Comparison of ENCODE assay signal across 7 mouse cellular contexts in genomic region chr11:113291781-113292714, GRCm38 (mm10).
DNase-seq lines count a peak whose midpoint lies in the region; ATAC-seq lines count a peak whose summit lies in the region.

No protein-coding gene starts in this region.

- no peak overlapping the region for H3K9ac ChIP-seq in midbrain, embryonic 14.5 days (replicated peaks; ENCODE audit: low read length)
- H3K9ac ChIP-seq in midbrain, embryonic 15.5 days = no peak overlapping the region
- H3K9ac ChIP-seq in intestine, embryonic 16.5 days (ENCODE audit: low read depth, low read length) = peak overlapping the region; percentile 52

- no peak overlapping the region for H3K4me2 ChIP-seq in midbrain, embryonic 14.5 days (ENCODE audit: low read length)
- no peak overlapping the region for H3K4me2 ChIP-seq in midbrain, embryonic 15.5 days
- H3K4me2 ChIP-seq in intestine, embryonic 16.5 days (ENCODE audit: low read depth, low read length) = no peak overlapping the region

- H3K4me1 ChIP-seq in midbrain, embryonic 14.5 days (ENCODE audit: control insufficient read depth, insufficient read depth, low read length) = no peaks in the 10 kb centered on the region; the same call in 1 of the 2 replicates
- peaks cover 7% of the 10 kb centered on the region; the same call in 1 of the 2 replicates for H3K4me1 ChIP-seq in midbrain, embryonic 15.5 days
- peaks cover 29% of the 10 kb centered on the region for H3K4me1 ChIP-seq in intestine, embryonic 16.5 days (ENCODE audit: control insufficient read depth, insufficient read depth, low read length)

- peak; percentile 29 for DNase-seq in midbrain, embryonic 14.5 days
- peak; percentile 45 for DNase-seq in gastrocnemius, postnatal 10 days
- peak; percentile 66 for DNase-seq in yolk sac, embryonic 10.5 days (ENCODE audit: low spot score)
- DNase-seq in adrenal gland, adult 18-20 months (ENCODE audit: low spot score in 2 of 2) = no peak
- DNase-seq in frontal cortex, postnatal 14 days (ENCODE audit: low spot score in 2 of 2) = no peak

- ATAC-seq in midbrain, embryonic 14.5 days (ENCODE audit: low FRiP score, low TSS enrichment) = no peak
- no peak for ATAC-seq in midbrain, embryonic 15.5 days (replicated peaks)
- peak; percentile 66 for ATAC-seq in intestine, embryonic 16.5 days

- H3K27ac ChIP-seq in midbrain, embryonic 14.5 days (replicated peaks; ENCODE audit: low read depth, low read length) = no peak overlapping the region
- no peak overlapping the region for H3K27ac ChIP-seq in midbrain, embryonic 15.5 days
- peak overlapping the region; percentile 94 for H3K27ac ChIP-seq in intestine, embryonic 16.5 days (ENCODE audit: low read length)

- H3K9me3 ChIP-seq in midbrain, embryonic 14.5 days (ENCODE audit: control insufficient read depth, low read length) = no peaks in the 10 kb centered on the region
- no peaks in the 10 kb centered on the region for H3K9me3 ChIP-seq in midbrain, embryonic 15.5 days
- H3K9me3 ChIP-seq in intestine, embryonic 16.5 days (ENCODE audit: control insufficient read depth, low read length) = no peaks in the 10 kb centered on the region

- H3K36me3 ChIP-seq in midbrain, embryonic 14.5 days (ENCODE audit: control insufficient read depth, insufficient read depth, low read length) = no peaks in the 10 kb centered on the region
- H3K36me3 ChIP-seq in midbrain, embryonic 15.5 days (replicated peaks) = no peaks in the 10 kb centered on the region
- no peaks in the 10 kb centered on the region for H3K36me3 ChIP-seq in intestine, embryonic 16.5 days (ENCODE audit: control insufficient read depth, insufficient read depth, low read length)

- H3K27me3 ChIP-seq in midbrain, embryonic 14.5 days (ENCODE audit: control insufficient read depth, insufficient read depth, low read length) = no peaks in the 10 kb centered on the region
- peaks cover 4% of the 10 kb centered on the region for H3K27me3 ChIP-seq in midbrain, embryonic 15.5 days (replicated peaks)
- no peaks in the 10 kb centered on the region for H3K27me3 ChIP-seq in intestine, embryonic 16.5 days (replicated peaks; ENCODE audit: control insufficient read depth, insufficient read depth, low read length)

- no peak overlapping the region for H3K4me3 ChIP-seq in midbrain, embryonic 14.5 days (replicated peaks; ENCODE audit: low read depth, low read length)
- H3K4me3 ChIP-seq in midbrain, embryonic 15.5 days = no peak overlapping the region
- H3K4me3 ChIP-seq in intestine, embryonic 16.5 days (ENCODE audit: low read length) = no peak overlapping the region

- WGBS in midbrain, embryonic 14.5 days = 43% methylated on average over 17 of the region's 17 CpGs
- 46% methylated on average over 17 of the region's 17 CpGs for WGBS in midbrain, embryonic 15.5 days
- 58% methylated on average over 17 of the region's 17 CpGs for WGBS in intestine, embryonic 16.5 days

Comparison
In these comparisons a context has a peak if more than half of its experiments do, and no peak if none do; other contexts are left out.
1. DNase-seq: peak in midbrain, embryonic 14.5 days (single experiment), gastrocnemius, postnatal 10 days (single experiment) and yolk sac, embryonic 10.5 days (single experiment); none in adrenal gland, adult 18-20 months (0 of 2) and frontal cortex, postnatal 14 days (0 of 2).